Mouse (Mus musculus): ENCODE data around the gene Usp21.
"Not testable (repeated sequence)": the region's sequence is repeated elsewhere in the genome, so short reads cannot be mapped to it uniquely, and the experiment has no call there.

The Usp21 gene

GRCm38 (mm10) chr1:171287136-171288081 is at the start of gene Usp21:
Gene Usp21, minus strand, starts transcription at chr1:171287991.
- peak; percentile 87 for DNase-seq (ENCODE audit: low read depth)

DNA sequence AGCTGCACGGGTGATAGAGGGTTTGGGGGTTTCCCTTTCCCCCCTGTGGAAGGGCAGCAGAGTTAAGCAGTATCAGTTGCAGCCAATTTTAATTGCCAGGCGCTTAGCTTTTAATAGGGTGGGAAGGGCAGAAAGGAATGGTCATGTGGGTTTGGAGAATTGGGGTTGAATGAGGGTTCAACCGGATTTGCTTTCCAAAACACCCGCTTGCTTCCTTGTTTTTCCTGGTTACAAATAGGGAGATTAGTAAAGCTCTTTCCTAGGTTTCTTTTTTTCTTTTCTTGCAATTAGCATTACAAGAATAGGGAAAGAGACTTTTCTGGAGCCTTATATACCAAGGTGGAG is 42.4 kb upstream of the Usp21 start:
- no peak for DNase-seq (ENCODE audit: low read depth)

- no peak for DNase-seq (ENCODE audit: low read depth)
Measured at GRCm38 (mm10) chr1:171329433-171330215, 41.8 kb upstream of the Usp21 start.

GRCm38 (mm10) chr1:171328839-171329432 is 41.1 kb upstream of the Usp21 start, which contains the start of gene Dedd:
Gene Dedd, plus strand, starts transcription at chr1:171329145.
- DNase-seq (ENCODE audit: low read depth) = peak; percentile 76

DNA sequence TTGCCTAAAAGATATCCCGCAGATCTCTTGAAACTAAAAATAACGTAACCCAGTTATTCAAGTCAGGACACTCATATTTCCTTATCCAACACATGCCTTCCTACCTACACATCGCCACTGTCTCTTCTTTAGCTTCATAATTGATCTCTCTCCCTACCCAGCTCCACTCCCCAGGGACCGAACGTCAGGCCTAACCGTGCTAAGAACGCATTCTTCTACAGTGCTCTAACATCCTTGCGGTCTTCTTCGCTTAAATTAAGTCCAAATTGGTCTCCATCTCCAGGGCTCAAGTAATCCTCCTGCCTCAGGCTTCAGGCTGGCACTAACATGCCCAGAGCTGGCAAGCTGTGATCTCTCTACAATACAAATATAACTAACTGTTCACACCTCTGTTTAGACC is 40.5 kb upstream of the Usp21 start:
- DNase-seq (ENCODE audit: low read depth) = no peak

GRCm38 (mm10) chr1:171326588-171326987 is 38.8 kb upstream of the Usp21 start:
- not testable (repeated sequence) for DNase-seq (ENCODE audit: low read depth)

- DNase-seq (ENCODE audit: low read depth) = no peak
Measured at GRCm38 (mm10) chr1:171325571-171325970, 37.8 kb upstream of the Usp21 start.

DNA sequence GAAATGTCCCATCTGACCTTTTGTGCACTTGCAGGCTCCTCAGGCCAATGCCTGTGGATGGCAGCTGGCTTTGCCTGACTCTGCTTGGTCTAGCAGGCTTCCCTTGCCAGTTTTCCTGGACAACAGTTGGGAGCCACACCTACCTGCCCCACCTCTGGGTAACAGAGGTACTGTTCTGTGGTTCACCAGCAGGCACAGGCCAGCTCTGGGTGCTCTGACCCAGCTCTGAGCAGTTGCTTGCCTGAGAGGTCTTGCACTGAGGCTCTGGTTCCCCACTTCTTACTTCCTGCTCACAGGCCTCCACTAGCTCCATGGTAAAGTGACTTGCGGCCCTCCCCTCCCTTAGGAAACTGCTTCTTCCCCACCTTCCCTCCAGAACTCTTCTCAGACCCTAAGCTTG is 34.2 kb upstream of the Usp21 start:
- DNase-seq (ENCODE audit: low read depth) = no peak

DNA sequence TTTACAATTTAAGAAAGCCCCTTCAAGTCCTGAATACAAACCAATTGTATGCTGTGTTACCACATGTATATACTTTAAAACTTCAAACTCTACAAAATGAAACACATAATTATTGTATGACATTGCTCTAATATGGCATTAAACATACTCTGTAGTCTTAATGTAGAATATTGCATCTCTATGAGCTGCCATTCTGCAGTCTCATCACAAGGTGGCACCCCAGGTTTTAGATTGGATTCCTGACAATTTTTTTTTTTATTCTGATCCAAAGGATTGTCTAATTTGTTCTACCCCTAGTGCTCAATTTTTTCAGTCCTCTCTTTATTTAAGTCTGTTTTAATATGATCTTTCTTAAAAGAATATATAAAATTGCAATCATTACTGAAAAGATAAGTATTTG is 33.6 kb upstream of the Usp21 start:
- no peak for DNase-seq (ENCODE audit: low read depth)

DNA sequence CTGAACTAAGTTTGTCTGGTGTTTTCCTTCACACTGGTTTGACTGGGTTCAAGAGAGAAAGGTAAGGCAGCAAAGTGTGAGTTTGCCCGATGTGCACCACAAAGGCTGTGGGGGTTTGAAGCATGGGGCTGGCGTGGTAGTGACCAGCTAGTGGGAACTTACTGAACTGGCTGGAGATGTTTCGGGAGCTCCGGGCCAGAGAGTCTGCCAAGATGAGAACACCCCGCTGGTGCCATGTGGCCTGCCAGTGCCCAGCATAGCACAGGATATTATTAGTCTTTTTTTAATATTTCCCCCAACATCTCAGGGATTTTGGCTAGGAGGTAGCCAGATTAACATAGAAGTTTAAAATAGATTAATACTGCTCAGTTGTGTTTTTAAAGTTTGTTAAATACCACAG is 32.4 kb upstream of the Usp21 start:
- no peak for DNase-seq (ENCODE audit: low read depth)

GRCm38 (mm10) chr1:171319748-171320147 is 32.0 kb upstream of the Usp21 start:
- DNase-seq (ENCODE audit: low read depth) = no peak

GRCm38 (mm10) chr1:171309321-171309720 is 21.5 kb upstream of the Usp21 start:
- DNase-seq (ENCODE audit: low read depth) = no peak

DNA sequence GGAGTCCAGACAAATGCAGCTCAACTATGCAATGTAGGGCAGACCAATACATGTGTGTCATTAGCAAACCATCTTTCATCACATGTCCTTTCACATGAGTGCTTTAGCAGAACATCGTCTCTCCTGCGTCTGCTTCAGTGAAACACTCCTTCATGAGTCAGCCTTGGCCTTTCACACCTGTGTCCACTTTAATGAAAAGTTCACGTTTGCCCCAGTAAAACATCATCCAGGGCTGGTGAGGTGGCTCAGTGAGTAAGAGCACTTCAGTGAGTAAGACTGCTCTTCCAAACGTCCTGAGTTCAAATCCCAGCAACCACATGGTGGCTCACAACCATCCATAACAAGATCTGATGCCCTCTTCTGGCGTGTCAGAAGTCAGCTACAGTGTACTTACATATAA is 18.4 kb upstream of the Usp21 start:
- DNase-seq (ENCODE audit: low read depth) = not testable (repeated sequence)

DNA sequence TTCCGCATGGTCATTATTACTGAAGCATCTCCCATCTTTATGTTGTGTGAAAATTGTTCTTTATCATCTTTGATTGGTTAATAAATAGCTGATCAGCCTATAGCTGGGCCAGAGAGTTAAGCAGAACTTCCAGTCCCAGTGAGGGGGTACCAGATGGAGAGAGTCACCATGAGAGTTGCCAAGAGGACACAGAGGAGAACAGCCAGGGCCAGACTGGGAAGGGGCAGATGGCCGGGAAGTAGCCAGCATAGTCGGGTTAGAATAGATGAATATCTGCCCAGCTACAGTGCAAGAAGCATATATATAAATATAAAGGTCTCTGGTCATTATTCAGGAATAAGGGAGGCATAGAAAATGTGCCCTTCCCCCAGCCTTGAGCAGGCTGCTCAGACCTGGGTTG is 10.4 kb upstream of the Usp21 start:
- no peak for DNase-seq (ENCODE audit: low read depth)

DNA sequence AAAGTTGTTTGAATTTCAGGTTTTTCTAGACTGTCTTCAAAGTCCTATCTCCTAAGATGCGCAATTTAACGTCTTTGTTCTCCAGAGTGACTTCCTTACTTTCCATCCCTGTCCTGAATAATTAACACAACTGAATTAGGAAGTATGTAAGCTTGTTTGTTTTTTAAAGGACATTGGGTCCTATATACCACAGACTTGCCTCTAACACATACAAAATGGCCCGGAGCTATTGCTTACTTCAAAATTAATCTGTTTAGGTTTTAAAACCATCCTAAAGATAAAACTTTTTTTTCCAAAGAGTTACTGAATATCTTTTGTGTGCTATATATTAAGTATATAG is 7.2 kb upstream of the Usp21 start:
- no peak for DNase-seq (ENCODE audit: low read depth)

DNA sequence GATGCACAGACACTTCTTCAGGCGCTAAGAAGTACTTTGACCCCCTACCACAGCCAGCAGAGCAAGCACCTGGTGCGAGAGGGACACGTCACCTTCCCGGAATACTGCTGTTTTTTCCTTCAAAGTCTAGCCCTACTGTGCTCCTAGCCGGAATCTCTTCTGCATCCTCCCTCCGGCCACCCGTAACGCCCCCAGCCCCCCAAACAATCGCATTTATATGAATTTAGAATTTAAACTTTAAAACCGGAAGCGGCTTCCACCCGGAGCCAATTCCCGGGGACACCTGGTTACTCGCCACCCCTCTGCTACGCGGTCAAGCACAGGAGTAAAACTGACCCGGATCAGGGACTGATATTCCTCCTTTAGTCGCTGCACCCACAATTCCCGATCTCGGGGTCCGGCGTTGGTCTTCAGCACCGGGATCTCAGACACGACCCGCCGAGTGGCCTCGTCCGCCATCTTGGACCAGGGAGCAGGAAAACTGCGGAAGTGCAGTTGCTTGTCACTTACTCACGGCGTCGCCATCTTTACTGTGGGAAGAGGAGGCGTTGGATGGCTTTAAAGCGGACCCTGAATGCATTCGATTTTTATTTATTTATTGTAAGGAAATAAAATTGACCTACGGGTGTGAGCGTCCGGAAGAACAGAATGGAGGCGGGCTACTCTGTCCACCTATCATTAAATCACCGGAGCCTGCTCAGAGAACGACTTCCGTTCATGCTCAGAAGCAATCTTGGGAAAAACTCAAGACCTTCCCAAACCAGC is 6.7 kb upstream of the Usp21 start, which contains the start of gene Ufc1:
Gene Ufc1 (minus strand): TSS at position 727 of the 765 bp plus-strand sequence.
- no peak for DNase-seq (ENCODE audit: low read depth)

DNA sequence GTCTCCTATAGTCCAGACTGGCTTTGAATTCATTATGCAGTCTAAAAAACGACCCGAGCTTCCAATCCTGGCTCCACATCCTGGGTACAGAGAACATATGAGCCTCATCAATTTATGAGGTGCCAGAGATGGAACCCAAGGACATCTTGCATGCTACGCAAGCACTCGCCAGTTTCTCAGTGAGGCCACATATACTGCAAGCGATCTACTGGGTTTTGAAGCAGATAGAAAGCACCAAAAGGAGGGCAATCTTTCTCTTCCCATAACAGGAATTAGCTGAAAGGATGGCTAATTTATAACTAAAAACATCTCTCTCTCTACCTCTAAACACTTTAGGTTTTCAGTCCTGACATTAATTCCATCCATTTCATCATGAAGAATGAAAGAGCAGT is 6.1 kb upstream of the Usp21 start:
- DNase-seq (ENCODE audit: low read depth) = no peak

DNA sequence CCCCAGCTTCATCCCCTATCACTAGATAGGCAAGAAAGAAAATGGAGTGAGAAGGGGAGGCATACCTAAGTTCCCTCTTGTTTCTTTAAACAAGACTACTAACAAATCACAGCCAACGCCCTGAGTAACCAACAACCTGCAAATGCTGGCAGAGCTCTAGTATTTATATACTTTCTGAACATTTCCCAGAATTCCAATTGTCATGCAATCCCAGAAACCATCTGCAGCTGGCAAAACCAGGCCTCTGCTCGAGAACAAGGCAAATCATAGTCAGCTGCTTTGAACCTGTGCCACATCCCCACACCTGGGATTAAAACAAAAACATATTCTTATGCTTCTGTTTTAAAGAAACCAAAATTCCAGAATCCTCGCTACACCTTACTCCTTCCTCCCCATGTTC is 5.6 kb upstream of the Usp21 start:
- no peak for DNase-seq (ENCODE audit: low read depth)

DNA sequence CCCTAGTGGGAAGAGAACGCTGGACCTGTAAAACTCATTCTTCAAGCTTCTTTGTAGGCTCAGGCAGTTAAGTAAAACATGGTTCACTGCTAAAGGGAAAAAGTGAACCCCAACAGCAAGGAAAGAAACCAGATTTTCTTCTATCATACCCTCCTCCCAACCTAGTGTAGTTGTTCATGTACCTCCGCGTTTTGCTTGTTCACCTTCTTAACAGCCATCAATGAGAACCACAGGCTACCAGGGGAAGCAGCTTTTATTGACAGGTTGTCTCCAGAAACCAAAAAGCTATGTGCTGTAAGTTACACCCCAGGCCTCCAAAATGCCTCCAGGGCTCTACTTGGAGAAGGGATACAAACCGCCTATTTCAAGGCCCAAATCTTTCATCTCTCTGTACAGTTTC is 537 bp upstream of the Usp21 start:
- no peak for DNase-seq (ENCODE audit: low read depth)

GRCm38 (mm10) chr1:171286517-171286916 is 1.3 kb downstream of the Usp21 start:
- DNase-seq (ENCODE audit: low read depth) = no peak

DNA sequence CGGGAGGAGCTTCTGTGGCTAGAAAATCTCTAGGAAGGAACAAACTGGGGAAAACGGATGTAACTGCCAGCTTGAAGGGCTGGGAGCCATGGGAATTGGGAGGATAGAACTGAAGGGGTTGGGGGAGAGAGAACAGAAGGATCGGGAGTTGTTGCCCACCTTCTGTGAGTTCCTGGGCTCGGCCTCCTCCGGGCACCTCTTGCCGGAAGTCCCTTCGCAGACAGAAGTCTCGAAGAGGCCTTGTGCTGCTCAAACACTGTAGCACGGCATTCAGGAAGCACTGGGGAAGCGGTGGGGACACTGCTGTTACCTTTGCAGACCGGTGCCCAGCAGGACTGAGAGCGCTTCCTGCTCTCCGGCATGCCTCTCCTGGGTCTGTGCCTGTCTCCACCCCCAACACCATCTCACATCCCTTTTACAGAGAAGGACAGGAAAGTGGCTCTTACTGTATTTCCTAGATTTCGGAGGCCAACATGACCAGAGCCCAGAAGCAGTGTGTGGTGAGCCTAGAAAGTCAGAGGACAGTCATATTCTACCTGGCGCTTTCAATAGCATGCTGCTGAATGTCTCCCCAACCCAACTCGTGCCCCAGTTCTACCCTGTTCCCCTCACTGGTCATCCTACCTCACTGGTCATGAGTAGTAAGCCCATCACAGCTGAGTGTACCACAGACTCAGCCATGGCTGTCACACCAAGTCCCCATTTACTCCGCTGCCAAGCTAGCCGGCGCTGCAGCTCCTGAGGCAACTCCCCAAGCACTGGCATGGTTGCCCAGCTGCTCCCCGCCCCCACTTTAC is 2.5 kb downstream of the Usp21 start:
- DNase-seq (ENCODE audit: low read depth) = no peak

Measured in c-Kit-positive CD71-positive TER-119-negative erythroid progenitor cells, embryonic 14.5 days (primary cell).